Mouse (Mus musculus) cerebellum, adult 2 months (tissue): Measurements from ENCODE around the gene Ncoa1.

Experiments used
- CTCF ChIP-seq: fragments of 200-500 bp; IDR thresholded peaks from 2 replicates; pipeline ENCODE4 v1.5.1; 2011; ENCODE audit warnings: low read depth, mild to moderate bottlenecking, control low read depth, low read length, moderate library complexity, borderline replicate concordance; ENCODE audit not compliant: insufficient read depth
- POLR2A ChIP-seq: fragments of 200-500 bp; IDR thresholded peaks from 2 replicates; pipeline ENCODE4 v1.6.1; 2011; ENCODE audit warnings: low read length, control low read depth, borderline replicate concordance; ENCODE audit not compliant: insufficient read depth

- TF ChIP-seq CTCF, result no peak
- no peak for TF ChIP-seq POLR2A
Measured at GRCm38 (mm10) chr12:4306712-4307313, 170.2 kb downstream of the Ncoa1 start.
